Mouse (Mus musculus) forebrain, postnatal 0 days (tissue): Measurements from ENCODE around the gene Grin2d. TPM values are rescaled to one million over a fixed set of nuclear protein-coding genes. Genes with fewer than 3 reads are reported as not detected.

Experiments
- ATAC-seq: fragments of 200-750 bp; cut with Nextera tagmentation; 2 replicates; pipeline ENCODE4 v1.8.0; 2017; ENCODE audit warnings: mild to moderate bottlenecking, moderate library complexity
- DNase-seq: peaks from one replicate; pipeline ENCODE4 v3.0.0-alpha.2; 2015
- H3K27ac ChIP-seq: fragments of 300-500 bp; sonication (generic); 2 replicates; pipeline ENCODE4 v1.5.1; 2014; ENCODE audit warnings: low read depth, mild to moderate bottlenecking, antibody characterized with exemption, low read length, moderate library complexity, mixed read lengths
- H3K27me3 ChIP-seq: fragments of 300-500 bp; sonication (generic); 2 replicates; pipeline ENCODE4 v1.6.1; 2014; ENCODE audit warnings: mild to moderate bottlenecking, low read length, mixed read lengths; ENCODE audit not compliant: insufficient read depth
- H3K36me3 ChIP-seq: fragments of 300-500 bp; sonication (generic); 2 replicates; pipeline ENCODE4 v1.6.1; 2014; ENCODE audit warnings: mild to moderate bottlenecking, moderate library complexity; ENCODE audit not compliant: insufficient read depth
- H3K4me1 ChIP-seq: fragments of 300-500 bp; sonication (generic); 2 replicates; pipeline ENCODE4 v1.6.1; 2014; ENCODE audit warnings: antibody characterized with exemption; ENCODE audit not compliant: insufficient read depth
- H3K4me2 ChIP-seq: fragments of 300-500 bp; sonication (generic); 2 replicates; pipeline ENCODE4 v1.6.1; 2014; ENCODE audit warnings: low read depth, mild to moderate bottlenecking, moderate library complexity
- H3K4me3 ChIP-seq: fragments of 300-500 bp; sonication (generic); 2 replicates; pipeline ENCODE4 v1.5.1; 2014; ENCODE audit warnings: low read depth, low read length, mixed read lengths
- H3K9ac ChIP-seq: fragments of 300-500 bp; sonication (generic); 2 replicates; pipeline ENCODE4 v1.6.1; 2014; ENCODE audit warnings: mild to moderate bottlenecking
- H3K9me3 ChIP-seq: fragments of 300-500 bp; sonication (generic); 2 replicates; pipeline ENCODE4 v1.6.1; 2016; ENCODE audit warnings: low read length
- CTCF ChIP-seq: sonication (generic); IDR thresholded peaks from 2 replicates; pipeline ENCODE4 v1.5.1; 2016; ENCODE audit warnings: antibody characterized with exemption, control low read depth, low read depth
- WGBS: fragments of 180-500 bp; shearing (Covaris S2); extraction: QIAGEN DNeasy Blood & Tissue Kit; methylation state at CpG from one replicate; pipeline ENCODE4 v1.1.7; 2014; 5-methylcytosine and 5-hydroxymethylcytosine counted together
- polyA plus RNA-seq: library from polyadenylated mRNA; unstranded; fragments of >200 nt; fragmentation: Nextera tagmentation; extraction: Ambion mirVana; gene quantifications from 2 replicates; pipeline ENCODE4 v1.2.1, GENCODE M21; 2015
- total RNA-seq: library from RNA; depleted of rRNA; stranded (reverse); fragments of >200 nt; gene quantifications from 2 replicates; pipeline ENCODE4 v1.2.3, GENCODE M21; 2014

Grin2d gene
- total and polyA plus RNA-seq, 2 experiments from 2014 or later: 3.4 to 12.9 TPM

DNA sequence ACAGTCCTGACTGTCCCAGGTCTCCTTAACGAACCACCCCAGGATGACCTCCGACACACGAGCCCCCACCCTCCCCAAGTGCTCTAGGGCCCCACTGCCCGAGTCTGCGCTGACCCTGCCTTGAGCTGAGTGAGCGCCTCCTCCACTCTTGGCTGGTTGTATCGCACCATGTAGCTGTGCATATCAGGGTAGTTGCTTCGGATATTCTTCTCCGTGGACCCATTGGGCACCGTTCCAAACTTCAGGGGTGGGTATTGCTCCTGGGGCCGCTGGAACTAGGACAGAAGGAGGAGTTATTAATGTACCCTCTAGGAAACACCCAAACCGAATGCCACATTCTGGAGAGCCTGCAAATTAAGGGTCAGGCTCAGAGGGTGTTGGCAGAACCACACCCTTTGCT is 25.1 kb downstream of the Grin2d start:
- no peak overlapping the region for H3K4me2 ChIP-seq
- H3K4me3 ChIP-seq: no peak overlapping the region
- H3K27me3 ChIP-seq: no peaks in the 10 kb centered on the region; the same call in none of the 2 replicates
- no peaks in the 10 kb centered on the region for H3K9me3 ChIP-seq
- 79% methylated on average over 12 of the region's 12 CpGs for WGBS
- no peak overlapping the region for H3K27ac ChIP-seq
- H3K4me1 ChIP-seq: peaks cover 5% of the 10 kb centered on the region; the same call in 1 of the 2 replicates
- H3K9ac ChIP-seq: no peak overlapping the region
- DNase-seq (no peak), ATAC-seq (no peak)
- no peaks in the 10 kb centered on the region; the same call in 1 of the 2 replicates for H3K36me3 ChIP-seq
- TF ChIP-seq CTCF: no peak

DNA sequence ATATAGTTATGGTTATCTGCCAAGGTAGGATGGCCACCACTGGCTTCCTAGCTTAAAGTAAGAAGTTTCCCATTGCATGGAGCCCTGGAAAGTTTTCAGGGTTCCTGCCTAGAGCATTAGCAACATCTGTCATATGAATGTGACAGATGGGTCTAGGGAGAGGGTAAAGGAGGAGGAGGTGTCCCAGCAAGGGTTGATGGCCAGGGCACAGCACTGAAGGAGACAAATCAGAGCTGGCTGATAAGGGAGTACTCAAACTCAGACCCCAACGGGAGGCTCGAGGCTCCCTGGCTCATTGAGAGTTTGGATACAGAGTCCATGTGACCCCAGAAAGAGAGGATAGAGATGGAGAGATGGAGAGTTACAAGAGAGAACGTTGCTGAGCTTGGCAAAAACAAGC is 27.5 kb downstream of the Grin2d start:
- H3K36me3 ChIP-seq: no peaks in the 10 kb centered on the region; the same call in 1 of the 2 replicates
- no peak overlapping the region for H3K4me2 ChIP-seq
- no peaks in the 10 kb centered on the region for H3K9me3 ChIP-seq
- no peak overlapping the region for H3K27ac ChIP-seq
- H3K9ac ChIP-seq: no peak overlapping the region
- H3K27me3 ChIP-seq: no peaks in the 10 kb centered on the region
- no peak for ATAC-seq
- 70% methylated on average over 3 of the region's 3 CpGs for WGBS
- no peak for DNase-seq
- no peak overlapping the region for H3K4me3 ChIP-seq
- no peak for TF ChIP-seq CTCF
- H3K4me1 ChIP-seq: no peaks in the 10 kb centered on the region

DNA sequence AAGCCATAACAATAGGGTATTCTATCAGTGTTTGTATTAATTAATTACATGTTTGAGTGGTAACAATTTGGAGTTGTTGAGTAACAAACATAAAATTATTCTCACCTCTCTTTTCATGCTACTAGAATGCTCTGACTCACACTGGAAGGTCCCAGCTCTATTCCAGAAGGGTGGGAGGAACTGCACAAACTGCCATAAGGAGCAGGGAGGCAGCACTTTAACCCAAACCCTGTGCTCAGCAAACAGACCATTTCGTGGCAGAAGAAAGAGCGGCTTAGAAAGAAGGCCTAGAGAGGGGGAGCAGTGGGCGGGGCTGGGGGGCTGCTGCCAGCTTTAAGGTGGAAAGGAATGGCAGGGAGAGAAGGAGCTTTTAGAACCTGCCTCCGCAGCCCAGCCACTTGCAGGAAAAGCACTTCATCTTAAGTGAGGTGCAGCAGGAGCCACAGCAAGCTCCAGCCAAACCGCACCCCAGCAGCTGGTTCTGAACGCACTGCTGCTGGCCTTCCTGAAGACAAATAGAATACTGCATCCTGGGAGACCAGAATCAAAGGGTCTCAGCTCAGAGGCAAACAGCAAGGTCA is 29.6 kb downstream of the Grin2d start:
- no peaks in the 10 kb centered on the region; the same call in 1 of the 2 replicates for H3K36me3 ChIP-seq
- H3K4me3 ChIP-seq: no peak overlapping the region
- H3K9me3 ChIP-seq: no peaks in the 10 kb centered on the region
- TF ChIP-seq CTCF: no peak
- DNase-seq: no peak
- H3K4me1 ChIP-seq: no peaks in the 10 kb centered on the region
- no peak overlapping the region for H3K9ac ChIP-seq
- H3K4me2 ChIP-seq: no peak overlapping the region
- 7% methylated on average over 6 of the region's 6 CpGs for WGBS
- H3K27ac ChIP-seq: no peak overlapping the region
- H3K27me3 ChIP-seq: no peaks in the 10 kb centered on the region
- no peak for ATAC-seq

DNA sequence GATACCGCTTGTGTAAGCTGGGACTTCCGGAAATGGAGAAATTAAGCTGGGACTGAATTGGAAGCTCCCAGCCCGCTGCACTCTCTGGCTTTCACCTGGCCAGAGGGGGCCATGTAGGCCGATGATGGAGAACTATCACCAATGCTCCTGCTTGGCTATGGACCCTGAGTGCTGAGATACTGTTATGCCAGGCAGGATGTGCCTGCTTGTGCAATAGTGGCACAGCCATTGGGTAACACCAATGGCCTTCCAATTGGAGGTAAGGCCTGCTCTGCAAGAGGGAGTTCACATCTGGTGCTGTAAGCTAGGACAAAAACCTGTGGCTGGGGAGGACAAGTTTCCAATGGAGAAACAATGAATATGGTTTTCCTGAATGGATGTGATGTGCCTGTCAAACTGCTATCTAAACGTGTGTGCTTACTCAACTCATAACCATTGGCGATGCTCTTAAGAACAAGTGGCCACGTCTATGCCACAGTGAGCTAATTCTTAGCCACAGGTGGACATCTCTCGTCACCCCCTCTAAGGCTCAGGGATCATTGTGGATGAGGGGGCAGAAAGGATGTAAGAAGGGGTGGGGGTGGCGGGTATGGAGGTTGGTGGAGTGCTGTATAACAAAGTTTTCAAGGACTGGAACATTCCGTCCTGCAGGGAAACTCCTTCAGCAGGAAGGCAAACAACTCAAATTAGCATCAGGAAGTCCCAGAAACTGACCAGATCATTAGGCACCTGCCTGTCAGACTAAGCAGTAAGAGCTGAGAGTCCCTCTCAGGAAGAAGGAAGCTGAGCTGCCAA is 35.0 kb downstream of the Grin2d start:
- H3K27ac ChIP-seq: no peak overlapping the region
- H3K4me2 ChIP-seq: no peak overlapping the region
- no peak for DNase-seq
- no peak overlapping the region for H3K9ac ChIP-seq
- no peak for TF ChIP-seq CTCF
- no peaks in the 10 kb centered on the region for H3K4me1 ChIP-seq
- H3K36me3 ChIP-seq: no peaks in the 10 kb centered on the region
- H3K27me3 ChIP-seq: no peaks in the 10 kb centered on the region; the same call in 1 of the 2 replicates
- WGBS: 88% methylated on average over 10 of the region's 10 CpGs
- H3K9me3 ChIP-seq: no peaks in the 10 kb centered on the region
- H3K4me3 ChIP-seq: no peak overlapping the region
- no peak for ATAC-seq

DNA sequence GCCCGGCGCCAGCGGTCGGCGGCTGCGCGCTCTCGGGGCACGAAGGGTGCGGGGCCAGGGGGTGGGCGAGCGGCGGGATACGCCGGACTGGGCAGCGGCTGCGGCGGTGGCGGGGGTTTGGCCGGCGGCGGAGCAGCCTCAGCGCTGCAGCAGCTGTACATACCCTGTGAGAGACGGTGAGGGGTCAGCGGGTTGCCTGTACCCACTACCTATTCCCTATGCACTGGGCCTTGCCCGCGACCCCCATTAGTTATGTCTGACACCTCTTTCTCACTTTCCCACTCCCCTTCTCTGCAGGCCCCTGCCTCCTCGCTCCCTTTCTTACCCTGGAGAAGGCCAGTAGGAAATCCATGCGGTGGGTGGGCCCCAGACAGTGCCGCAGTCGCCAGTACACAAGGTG is 44.3 kb downstream of the Grin2d start:
- Histone ChIP-seq H3K9ac (0 out of 2 replicates have a peak overlapping the region, but pooled peaks have one; percentile 14), H3K9me3 (no peaks in the 10 kb centered on the region), H3K27ac (no peak overlapping the region), H3K4me1 (no peaks in the 10 kb centered on the region), H3K27me3 (peaks cover 42% of the 10 kb centered on the region), H3K36me3 (no peaks in the 10 kb centered on the region), H3K4me3 (peak overlapping the region; percentile 32), H3K4me2 (peak overlapping the region; percentile 37)
- 9% methylated on average over 28 of the region's 31 CpGs for WGBS
- TF ChIP-seq CTCF: no peak
- DNase-seq (no peak), ATAC-seq (no peak)

DNA sequence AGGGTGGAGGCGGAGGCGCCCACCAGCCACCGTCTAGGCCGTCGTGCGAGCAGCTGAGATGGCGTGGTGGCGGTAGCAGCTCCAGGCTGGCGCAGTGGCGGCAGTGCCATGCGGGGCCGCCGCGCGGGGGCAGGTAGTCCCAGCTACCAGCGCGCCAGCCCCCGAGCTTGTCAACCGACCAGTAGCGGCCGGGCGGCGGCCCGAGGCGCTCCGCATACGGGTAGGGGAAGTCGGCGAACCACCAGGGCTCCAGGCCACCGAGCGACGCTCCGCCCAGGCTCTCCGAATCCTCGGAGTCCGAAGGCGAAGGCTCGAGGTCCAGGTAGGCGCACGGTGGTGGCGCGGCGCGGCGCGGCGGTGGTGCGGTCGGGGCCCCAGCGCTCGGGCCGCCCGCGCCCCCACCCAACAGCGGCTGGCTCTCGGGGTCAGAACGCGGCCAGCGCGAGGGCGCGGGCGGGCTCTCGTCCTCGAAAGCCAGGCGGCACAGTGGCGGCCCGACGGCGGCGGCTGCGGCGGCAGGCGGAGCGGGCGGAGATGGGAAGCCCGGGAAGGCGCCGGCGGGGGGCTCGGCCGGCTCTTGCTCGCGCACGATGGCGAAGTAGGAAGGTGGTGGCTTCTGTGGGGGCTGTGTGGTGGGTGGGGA is 44.9 kb downstream of the Grin2d start:
- Histone ChIP-seq H3K27ac (no peak overlapping the region), H3K9ac (peak overlapping the region; percentile 14; the same call in 1 of the 2 replicates), H3K4me2 (peak overlapping the region; percentile 37), H3K9me3 (no peaks in the 10 kb centered on the region), H3K36me3 (peaks cover 6% of the 10 kb centered on the region), H3K4me3 (peak overlapping the region; percentile 32), H3K27me3 (peaks cover 42% of the 10 kb centered on the region), H3K4me1 (no peaks in the 10 kb centered on the region)
- no peak for ATAC-seq
- TF ChIP-seq CTCF: no peak
- peak; percentile 9 for DNase-seq
- WGBS: 3% methylated on average over 53 of the region's 86 CpGs

DNA sequence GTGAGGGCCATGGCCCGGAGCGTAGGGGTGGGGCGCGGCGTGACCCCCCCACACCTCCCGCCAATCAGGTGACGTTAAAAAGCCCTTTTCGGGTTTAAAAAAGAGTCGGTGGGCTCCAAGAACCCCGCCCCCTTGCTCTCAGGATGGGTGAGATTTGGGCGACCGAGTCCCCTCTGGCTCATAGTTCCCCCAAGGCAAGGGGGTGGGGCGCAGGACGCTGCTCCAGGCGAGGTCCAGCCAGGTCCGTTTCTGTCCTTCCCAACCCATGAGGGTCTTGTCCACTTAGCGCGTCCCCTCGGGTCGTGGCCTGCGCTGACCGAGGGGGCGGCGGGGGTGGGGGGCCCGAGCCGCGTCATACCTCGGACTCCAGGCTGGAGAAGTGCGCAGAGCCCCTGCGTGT is 45.8 kb downstream of the Grin2d start:
- H3K4me1 ChIP-seq: no peaks in the 10 kb centered on the region
- 12% methylated on average over 30 of the region's 30 CpGs for WGBS
- ATAC-seq (no peak), DNase-seq (no peak)
- H3K36me3 ChIP-seq: peaks cover 14% of the 10 kb centered on the region
- no peak overlapping the region for H3K27ac ChIP-seq
- H3K27me3 ChIP-seq: peaks cover 42% of the 10 kb centered on the region
- H3K4me2 ChIP-seq: peak overlapping the region; percentile 37
- peak overlapping the region; percentile 32 for H3K4me3 ChIP-seq
- TF ChIP-seq CTCF: no peak
- H3K9ac ChIP-seq: no peak overlapping the region
- no peaks in the 10 kb centered on the region for H3K9me3 ChIP-seq
